Mouse (Mus musculus) testis, postnatal 10 days (tissue): ENCODE measurements at regions not wholly inside any gene's neighbourhood (a gene's known extent, or its start where the extent isn't known, plus 50 kb on each side); places are given as distances from the start of the nearest gene placed in this dataset.

Source experiments
- DNase-seq: peaks from one replicate; pipeline ENCODE4 v3.0.0; 2021; ENCODE audit warnings: low spot score

DNA sequence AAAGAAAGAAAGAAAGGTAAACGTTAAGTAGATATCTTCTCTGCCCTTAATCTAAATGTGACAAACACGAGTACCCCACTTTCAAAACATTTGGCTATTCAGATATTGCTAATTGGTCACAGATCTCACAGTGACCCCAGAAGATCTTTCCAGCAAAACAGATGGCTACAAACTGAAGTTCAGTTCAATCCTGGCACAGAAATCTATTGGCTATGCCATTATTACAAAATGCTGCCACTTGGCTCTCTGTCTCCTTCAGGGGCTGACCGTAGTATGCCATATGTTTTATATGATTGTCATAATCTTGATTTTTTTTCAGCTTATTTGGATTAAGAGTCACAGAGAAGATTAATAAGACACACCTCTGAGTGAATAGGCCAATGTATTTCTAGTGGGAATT, 873.2 kb downstream of the Slc22a22 start:
- no peak for DNase-seq

DNA sequence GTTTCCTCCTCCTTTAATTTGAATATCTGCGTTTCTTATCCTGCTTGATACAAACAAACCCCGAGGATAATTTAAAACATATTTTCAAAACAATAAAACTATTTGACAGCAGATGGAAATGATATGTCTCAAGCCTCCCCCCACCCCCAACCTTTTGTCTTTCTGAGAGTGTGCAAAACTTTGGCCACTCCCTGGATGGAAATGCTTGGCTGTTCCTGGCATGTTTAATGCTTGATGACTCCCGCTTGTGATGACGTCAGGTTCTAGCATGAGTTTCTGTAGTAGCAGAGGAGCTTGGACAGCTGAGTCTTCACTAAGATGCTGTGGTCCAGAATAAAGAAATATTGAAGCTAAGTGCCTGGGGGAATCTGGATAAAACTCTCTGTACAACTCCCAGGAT, 884.8 kb downstream of the Slc22a22 start:
- no peak for DNase-seq

DNA sequence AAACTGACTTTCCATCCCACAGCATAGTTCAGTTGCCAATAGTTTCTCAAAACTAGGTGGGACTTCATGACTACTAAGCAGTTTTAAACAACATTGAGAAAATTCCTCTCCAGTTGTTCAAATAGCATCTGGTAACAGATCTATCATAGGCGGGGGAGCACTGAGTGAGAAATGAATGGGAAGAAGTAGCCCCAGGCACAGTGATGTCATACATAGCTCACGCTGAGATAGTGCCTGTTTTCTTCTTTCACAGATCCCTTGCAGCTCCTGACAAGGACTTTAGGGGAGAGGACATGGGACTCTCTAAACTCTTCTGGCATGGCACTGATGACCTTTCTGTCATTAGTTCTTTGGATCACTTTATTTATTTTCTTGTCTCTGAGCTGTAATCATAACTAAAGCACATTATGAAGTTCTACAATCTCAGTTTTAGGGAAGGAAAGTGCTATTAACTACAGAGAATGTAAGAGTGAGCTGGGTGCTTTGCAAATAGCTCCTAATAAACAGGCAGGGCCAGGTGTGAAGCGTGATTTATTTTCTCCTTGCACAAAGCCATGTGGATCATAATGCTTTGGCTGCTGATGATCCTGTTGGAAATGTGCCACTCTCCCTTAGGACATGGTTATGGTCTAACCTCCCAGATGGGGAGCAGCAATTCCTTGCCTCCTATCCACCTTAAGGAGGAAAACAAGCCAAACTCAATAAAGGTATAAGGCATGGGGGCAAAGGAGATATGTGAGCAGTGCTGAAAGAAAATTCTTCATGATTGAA, 896.5 kb downstream of the Slc22a22 start:
- no peak for DNase-seq

DNA sequence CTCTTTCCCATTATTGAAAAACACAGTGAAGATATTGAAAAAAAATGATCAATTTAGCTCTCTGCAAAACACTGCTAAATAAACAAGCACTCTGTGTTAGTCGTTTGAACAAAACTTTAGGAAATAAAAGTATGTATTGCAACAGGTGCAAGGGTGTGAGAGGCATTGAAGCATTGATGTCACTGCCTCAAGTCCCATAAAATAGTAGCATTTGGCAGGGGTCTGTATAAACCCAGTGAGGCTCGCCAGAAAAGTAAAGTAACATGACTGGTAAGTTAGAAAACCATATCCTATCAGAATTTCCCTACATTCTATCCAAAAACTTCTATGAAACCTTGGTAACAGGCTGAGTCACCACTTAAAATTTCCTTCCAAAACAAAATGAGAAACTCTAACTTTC, 914.2 kb downstream of the Slc22a22 start:
- no peak for DNase-seq

DNA sequence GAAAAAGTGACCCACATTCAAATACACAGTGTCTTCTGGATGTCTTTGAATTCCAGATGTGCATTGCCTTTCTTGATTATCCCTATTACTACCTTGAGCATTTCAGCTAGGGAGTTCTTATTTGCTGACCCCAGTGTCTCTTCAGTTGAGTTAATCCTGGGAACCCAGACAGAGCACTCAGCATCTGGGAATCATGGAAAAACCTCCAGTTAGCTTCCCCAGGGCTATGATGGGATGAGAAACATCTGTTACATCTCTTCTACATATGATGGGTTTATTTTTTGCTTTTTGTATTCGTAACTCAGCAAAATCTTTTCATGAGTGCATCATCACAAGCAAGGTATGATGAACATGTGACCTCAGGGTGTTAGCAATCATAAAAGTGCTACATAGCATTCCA, 914.6 kb downstream of the Slc22a22 start:
- DNase-seq = no peak

DNA sequence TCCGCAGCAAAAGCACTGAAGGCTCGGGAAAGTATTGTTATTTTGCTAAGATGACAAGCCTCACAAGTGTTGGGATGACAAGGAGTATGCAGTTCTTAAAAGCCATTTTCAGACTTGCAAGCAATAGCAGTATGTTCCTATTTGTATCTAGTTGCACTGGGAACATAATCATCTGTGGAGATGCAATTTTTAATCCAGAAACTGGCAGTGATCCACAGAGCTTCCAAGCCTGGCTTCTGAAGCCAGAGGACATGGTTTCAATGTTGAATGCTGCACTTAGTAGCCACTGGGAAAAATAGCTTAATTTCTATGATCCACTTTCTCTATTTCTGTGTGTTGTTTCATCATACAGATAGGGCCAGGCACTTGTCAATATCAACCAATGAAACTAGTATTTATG, 915.3 kb downstream of the Slc22a22 start:
- DNase-seq = no peak

DNA sequence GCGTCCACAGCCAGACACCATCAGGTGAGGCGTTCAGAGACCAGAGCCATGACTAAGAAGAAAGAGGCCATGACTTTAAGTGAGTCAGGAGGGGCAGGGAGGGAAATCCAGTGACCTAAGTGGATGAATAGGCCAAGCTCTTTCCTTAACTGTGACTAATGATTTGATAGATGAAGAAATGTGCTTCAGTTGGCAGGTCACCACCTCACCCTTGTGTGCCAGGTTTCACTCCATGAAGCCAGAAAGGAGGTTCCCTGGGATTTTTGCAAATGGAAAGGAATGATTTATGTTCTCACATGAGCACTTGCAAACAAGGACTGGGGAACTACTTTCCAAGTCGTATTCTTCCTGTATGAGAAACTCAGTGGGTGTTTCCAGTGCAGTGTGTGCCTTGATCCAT, 923.0 kb downstream of the Slc22a22 start:
- no peak for DNase-seq

DNA sequence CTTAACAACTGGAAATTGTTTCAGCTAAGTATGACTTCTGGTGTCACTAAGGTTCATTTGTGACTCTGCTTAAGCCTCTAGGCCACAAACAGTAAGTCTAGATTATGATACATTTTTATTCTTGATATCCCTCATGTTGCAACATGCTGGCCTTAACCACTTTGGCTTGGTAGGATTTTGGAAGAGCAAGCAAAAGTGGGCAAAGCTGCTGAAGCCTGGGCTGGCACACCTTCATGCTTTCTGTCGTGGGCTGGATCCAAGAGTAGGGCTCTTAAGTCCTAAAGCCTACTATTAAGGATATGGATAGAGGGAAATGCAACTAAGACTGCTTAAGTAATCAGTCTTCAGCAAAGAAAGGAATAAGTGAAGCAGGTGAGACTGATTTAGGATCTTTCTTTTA, 923.6 kb downstream of the Slc22a22 start:
- DNase-seq = no peak

DNA sequence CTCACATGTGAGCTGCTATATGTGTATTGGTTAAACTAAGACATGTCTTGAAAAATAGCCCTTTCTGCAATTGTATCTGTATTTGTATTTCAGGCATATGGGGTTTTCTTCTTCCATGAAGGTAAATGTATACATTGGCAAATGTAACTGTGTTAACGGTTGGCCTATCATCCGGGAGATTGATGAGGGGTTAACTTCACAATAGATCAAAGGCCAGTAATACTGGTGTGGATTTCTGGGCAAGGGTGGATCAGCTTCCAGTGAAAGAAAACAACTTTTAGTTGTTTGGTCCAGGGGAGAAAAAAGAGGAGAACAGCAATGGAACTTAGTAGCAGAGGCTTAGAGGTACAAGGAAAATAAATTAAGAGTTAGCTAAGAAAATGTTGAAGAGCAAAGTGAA, 945.9 kb downstream of the Slc22a22 start:
- DNase-seq = no peak

DNA sequence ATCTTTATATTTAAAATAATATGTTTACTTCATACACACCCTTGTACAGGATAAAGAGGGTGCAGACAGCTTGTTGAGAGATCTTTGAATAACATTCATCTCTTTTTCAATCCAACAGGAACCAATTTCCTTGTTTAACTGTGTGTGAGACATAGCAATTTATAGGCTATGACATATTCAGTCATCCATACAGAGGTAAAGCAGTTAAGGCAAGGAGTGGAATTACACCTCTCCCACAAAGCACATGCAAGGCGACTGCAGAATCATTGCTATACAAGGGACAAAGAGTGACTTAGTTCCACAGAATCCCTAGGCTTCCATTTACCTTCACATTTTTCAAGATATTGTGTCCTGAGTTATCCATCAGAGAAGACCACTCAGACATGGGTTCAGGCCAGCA, 959.0 kb downstream of the Slc22a22 start:
- DNase-seq = no peak

DNA sequence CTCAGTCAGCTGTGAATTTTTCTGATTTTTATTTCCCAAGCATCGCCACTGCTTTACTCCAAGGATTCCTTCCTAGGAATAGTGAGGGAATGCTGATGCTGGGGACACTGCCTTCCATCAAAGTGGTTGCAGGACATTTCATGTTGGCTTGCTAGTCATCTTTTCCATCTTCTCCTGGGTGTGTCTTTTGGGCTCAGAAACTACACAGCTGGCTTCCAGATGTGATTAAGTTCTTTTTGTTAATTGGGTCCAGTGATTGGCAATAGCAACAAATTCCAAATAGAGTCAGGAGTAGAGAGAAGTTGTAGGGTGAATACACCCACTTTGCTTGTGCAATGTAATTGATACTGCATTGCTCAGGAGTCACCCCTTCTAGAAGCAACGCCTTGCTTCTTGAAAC, 961.3 kb downstream of the Slc22a22 start:
- no peak for DNase-seq

DNA sequence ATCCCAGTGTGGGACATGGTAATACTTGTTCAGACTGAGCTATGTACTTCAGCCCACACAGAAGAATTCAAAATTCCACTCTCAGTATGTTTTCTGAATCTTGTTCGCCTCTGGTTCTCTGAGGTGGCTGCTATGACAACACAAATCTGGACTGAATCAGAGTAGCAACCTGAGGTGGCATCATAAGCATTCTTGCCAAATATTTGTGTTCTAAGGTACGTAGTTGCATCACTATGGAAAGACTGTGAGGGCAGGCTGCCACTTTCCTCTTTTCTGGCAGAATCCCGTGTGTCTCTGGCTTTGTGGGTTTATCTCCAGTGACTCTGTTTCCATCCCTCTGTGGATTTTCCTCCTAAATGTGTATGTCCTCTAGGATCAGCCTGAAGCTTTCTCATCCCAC, 978.7 kb downstream of the Slc22a22 start:
- no peak for DNase-seq

DNA sequence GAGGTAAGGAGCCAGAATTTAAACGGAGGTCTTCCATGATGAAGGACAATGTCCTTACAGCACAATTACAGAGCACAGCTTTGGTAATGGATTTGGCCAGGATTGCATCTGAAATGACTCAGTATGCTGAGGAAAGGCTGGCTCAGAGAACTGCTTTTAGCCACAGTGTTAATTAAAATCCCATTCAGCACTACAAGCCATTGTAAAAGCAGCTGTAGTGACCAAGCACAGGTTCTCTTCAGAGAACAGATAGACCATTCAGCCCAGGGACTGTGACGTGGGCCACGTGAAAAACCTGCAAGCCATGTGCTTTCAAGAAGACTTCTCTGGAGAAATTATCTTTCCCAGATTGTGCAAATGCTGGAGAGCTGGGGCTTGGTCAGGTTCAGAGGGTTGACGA, 979.7 kb downstream of the Slc22a22 start:
- DNase-seq = no peak

DNA sequence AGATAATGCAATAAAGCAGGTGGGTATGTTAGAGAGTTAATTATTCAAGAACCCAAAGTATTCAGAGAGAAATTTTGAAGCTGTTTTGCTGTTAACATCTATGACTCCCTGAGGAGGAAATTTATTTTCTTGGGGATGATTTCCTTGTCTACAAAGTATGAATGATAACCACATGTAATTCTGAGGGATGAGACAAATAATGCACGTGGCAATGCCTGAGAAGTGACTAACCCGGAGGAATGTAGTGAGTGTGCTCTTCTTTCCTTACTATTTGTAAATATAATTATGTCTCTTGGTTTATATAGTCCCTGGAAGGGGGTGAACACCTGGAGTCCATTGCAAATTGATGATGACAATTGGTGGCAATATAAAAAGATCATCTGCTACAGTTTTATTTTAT, 981.1 kb downstream of the Slc22a22 start:
- DNase-seq = no peak

DNA sequence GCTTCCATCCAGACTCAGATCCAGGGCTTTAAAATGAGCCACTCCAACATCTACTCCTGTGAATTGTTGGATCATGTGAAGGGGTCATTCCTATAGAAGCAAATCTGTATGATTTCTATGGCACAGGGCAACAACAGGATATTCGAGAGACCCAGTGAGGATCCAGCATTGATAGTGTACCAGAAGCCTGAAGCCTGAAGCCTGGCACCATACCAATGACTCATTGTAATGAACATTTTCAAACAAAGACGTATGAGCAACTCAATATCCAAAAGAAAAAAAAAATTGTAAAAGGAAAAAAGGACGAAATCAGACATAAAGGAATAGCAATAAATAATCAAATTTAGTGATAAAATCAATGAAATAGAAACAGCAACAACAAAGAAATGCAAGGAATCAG, 991.5 kb downstream of the Slc22a22 start:
- no peak for DNase-seq

DNA sequence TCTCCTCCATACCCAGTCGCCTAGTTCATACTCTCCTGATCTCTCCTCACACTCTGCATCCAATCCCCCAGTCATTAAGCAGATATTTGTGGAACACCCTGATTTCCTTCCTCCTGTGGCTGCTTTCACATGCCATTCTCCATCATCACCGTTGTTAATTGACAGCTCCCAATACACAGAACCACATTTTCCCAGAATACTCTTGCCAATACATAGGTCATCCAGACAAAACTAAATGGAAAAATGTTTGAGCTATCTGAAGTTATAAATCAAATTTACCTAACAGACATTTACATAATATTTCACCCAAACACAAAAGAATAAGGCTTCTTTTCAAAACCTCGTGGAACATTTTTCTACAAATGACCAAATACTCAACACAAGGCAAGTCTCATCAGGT, 992.7 kb downstream of the Slc22a22 start:
- DNase-seq = no peak

DNA sequence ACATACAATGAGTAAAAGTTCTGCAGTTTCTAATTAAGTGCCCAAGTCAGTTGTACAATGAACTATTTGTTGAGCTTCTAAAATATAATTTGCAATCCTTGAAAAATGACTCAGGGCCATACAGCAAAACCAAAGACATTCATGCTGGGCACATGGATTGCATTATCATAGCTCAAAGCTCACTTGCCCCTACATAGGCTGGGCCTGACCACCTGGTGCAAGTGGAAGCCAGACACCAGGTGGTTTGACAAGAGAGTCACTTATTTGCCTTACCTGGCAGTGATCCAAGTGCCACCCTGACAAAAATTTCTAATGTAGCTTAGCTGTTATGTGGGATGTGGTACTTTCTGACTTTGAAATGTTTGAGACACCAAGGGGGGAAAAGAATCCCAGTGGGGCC, 997.7 kb downstream of the Slc22a22 start:
- DNase-seq = no peak

DNA sequence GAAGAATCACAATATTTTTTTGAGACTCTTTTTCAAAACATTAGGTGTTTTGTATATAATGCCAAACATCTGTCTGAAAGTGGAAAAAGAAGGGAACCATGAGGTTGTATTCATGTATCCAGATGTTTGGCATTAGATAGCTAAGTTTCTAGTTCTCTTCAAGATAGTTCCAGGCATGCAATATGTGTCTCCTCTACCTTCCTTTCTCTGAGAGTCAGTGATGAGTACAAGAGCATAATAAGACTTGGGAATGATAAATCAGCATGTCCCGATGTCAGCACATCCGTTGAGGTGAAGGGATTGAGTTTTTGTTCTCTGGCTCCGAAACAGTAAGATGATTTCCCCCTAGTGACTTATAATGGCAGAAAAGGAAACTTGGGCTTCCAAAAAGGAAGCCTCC, 998.4 kb downstream of the Slc22a22 start:
- no peak for DNase-seq

DNA sequence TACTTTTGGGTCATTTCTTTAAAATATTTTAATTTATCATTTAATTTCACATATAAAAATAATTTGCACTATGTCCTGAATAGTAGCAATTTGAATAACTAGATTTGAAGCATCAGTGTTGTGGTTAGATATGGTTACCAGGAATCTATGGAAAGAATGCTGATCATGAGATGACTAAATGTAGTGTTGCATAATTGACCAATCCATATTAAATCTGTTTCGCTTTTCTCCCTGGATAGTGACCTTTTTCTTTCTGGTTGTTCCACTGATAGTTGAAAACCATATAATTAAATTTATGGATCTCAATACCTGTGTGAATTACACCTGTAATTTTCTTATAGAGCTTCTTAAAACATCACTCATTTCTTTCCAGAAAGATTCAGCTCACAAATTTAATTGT, 1003.7 kb downstream of the Slc22a22 start:
- DNase-seq = no peak

DNA sequence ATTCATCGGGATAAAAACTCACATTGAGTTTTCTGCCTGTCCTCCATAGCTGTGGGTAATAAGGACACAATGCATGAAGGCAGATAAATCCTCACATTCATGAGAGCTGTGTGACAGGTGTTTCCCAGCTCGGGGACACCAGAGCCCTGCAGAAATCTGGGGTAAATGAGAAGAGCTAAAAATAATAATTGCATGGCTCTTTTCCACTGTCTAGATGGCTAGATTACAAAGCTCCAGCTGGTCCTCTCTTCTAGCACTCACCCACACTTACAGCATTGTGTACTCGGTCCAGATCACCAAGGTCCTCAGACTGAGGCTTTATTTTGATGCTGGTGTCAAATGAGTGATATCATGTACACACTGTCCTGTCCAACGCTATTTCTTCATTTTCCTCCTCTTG, 1025.5 kb downstream of the Slc22a22 start:
- DNase-seq = no peak

DNA sequence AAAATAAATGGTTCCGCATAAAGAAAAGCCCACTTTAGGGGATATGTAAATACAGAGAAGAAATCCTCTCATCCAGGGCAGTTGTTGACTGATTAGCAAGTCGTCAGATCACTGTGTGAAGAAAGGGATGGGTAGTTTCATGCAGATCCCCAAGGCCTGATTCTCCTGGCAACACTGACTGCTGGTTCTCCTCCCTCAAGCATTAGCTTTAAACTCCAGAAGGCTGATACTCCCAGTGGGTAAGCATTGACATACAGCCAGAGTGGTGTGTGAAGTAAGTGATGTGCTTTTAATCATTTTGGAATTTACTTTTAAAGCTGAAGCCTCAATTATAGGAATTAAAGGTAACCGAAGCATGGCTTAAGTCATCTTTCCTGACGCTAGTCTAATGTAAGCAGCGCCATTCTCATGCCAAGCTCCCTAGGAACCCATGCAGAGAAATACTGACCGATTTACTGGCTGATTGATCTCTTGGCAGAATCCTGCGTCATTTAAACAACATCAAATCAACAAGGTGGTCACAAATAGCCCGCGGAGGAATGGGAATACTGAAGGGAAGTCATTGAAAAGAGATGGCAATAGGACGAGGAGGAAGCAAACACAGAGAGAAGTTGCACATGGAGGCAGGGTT, 1029.3 kb downstream of the Slc22a22 start:
- DNase-seq = no peak

DNA sequence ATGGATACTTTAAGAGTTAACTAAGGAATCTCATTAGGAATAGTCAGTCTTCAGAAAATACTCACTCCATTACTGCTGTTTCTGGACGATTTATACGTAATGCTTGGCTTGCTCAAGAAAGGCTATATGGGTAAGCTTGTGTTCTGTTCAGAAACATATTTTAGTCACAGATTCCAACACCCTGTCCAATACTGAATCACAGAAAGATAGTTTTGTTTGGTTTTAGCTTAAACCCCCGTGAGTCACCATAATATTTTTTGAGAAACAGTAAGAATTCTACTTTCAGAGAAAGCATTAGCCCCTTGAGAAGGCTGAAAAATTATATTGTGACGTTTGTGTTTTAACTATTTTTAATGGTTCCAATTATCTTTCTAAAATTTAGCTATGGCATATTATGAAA, 1037.3 kb downstream of the Slc22a22 start:
- no peak for DNase-seq

DNA sequence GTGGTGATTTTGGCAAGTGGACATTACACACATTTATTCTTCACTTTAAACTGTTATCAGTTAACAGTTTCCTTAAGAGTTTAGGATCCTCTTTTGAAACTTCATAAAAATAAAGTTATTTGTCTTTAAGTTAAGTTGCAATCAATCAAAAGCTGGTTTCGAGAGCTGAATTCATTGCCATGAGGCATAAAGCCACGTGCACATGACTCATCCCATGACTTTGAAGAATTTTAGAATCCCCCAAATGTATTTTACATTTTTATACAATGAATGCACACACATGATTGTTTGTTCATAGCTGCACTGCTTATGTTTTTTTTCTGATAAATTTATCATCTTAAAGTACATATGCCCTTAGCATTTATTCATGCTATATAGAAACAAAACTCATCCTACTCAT, 1039.1 kb downstream of the Slc22a22 start:
- no peak for DNase-seq

DNA sequence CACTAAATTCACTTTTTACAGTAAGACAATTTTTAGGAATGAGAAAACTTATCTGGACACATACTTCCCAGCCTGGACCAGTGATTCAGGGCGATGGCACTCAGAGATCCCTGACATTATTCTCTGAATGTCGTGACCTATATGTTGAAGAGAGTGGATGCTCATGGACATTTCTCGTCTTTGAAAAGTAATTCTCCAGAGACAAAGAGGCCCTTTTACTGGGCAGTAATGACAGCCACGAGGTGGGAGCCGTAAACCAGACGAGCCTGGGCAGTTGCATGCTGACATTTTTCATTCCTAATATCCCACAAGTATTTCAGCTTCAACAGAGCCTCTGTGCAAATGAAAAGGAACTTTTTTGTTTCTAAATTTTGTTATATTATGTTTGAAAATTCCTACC, 1041.3 kb downstream of the Slc22a22 start:
- DNase-seq = no peak
